ENCODE assay signal across 16 mouse cellular contexts in genomic region chr8:114746373-114746772, GRCm38 (mm10).
DNase-seq lines count a peak whose midpoint lies in the region; ATAC-seq and TF ChIP-seq lines count a peak whose summit lies in the region.
"Had no signal": no experiment of that assay in that cellular context is flagged by ENCODE, and none has a peak within 500 bp of the region (broad histone marks: within the 10 kb centered on the region; RNA-seq: fewer than 3 reads in every experiment).

No protein-coding gene starts in this region.

- peak; percentile 36 for DNase-seq in CD4-positive, CD25-positive, alpha-beta regulatory T cell, adult 2 months (ENCODE audit: low read depth, low spot score)
- no peak for DNase-seq in liver, embryonic 14.5 days (ENCODE audit: low read depth in 3 of 3, low spot score in 3 of 3)
- DNase-seq in liver, embryonic 11.5 days (ENCODE audit: low spot score) = no peak
- DNase-seq in 416B (ENCODE audit: low read depth) = peak; percentile 5
- peak; percentile 15 for DNase-seq in brain, adult 2 months (ENCODE audit: low read depth, low spot score)
- no peak for DNase-seq in adrenal gland, adult 8-10 months
- no peak for DNase-seq in kidney, postnatal 14 days
- DNase-seq: adrenal gland, adult 2 months; cerebellum, postnatal 25 days; kidney, postnatal 36 days; lung, postnatal 14 days; right cerebral cortex, postnatal 25 days had no signal

- no peaks in the 10 kb centered on the region for H3K27me3 ChIP-seq in liver, embryonic 14.5 days (ENCODE audit: control insufficient read depth, insufficient read depth, low read length)
- no peaks in the 10 kb centered on the region for H3K27me3 ChIP-seq in liver, embryonic 11.5 days (replicated peaks; ENCODE audit: control insufficient read depth, insufficient read depth, low read length)
- H3K27me3 ChIP-seq: embryonic facial prominence, embryonic 12.5 days; forebrain, embryonic 12.5 days; midbrain, embryonic 12.5 days had no signal

- H3K4me1 ChIP-seq in liver, embryonic 14.5 days (replicated peaks; ENCODE audit: control insufficient read depth in 2 of 2, insufficient read depth in 2 of 2, low read length in 1 of 2) = peaks cover 0 to 4% of the 10 kb centered on the region in 2 experiments; a peak in 1 of 4 replicates
- H3K4me1 ChIP-seq in liver, embryonic 11.5 days (replicated peaks; ENCODE audit: control insufficient read depth, insufficient read depth, low read length) = no peaks in the 10 kb centered on the region; the same call in none of the 2 replicates

- H3K4me2 ChIP-seq in liver, embryonic 14.5 days (ENCODE audit: low read depth) = no peak overlapping the region
- H3K4me2 ChIP-seq in liver, embryonic 11.5 days = no peak overlapping the region
- H3K4me2 ChIP-seq: embryonic facial prominence, embryonic 12.5 days; forebrain, embryonic 12.5 days; midbrain, embryonic 12.5 days had no signal

- peak; percentile 25; the same call in 1 of the 2 replicates for TF ChIP-seq CTCF in liver, embryonic 14.5 days (IDR thresholded peaks at IDR 0.05; ENCODE audit: low read depth)

- H3K9me3 ChIP-seq in liver, embryonic 14.5 days (ENCODE audit: control insufficient read depth, low read length) = no peaks in the 10 kb centered on the region
- no peaks in the 10 kb centered on the region for H3K9me3 ChIP-seq in liver, embryonic 11.5 days (ENCODE audit: control insufficient read depth, low read length)
- H3K9me3 ChIP-seq: embryonic facial prominence, embryonic 12.5 days; forebrain, embryonic 12.5 days; midbrain, embryonic 12.5 days had no signal

- WGBS in liver, embryonic 14.5 days (ENCODE audit: insufficient replicate concordance) = 60% methylated on average over 2 of the region's 2 CpGs
- WGBS in liver, embryonic 11.5 days = 55% methylated on average over 2 of the region's 2 CpGs

- H3K27ac ChIP-seq in liver, embryonic 14.5 days = no peak overlapping the region
- no peak overlapping the region for H3K27ac ChIP-seq in liver, embryonic 11.5 days (ENCODE audit: low read depth, low read length)
- H3K27ac ChIP-seq: embryonic facial prominence, embryonic 12.5 days; forebrain, embryonic 12.5 days; midbrain, embryonic 12.5 days had no signal

- H3K9ac ChIP-seq in liver, embryonic 14.5 days (replicated peaks) = no peak overlapping the region
- H3K9ac ChIP-seq in liver, embryonic 11.5 days (ENCODE audit: low read depth, low read length) = no peak overlapping the region
- H3K9ac ChIP-seq: embryonic facial prominence, embryonic 12.5 days; forebrain, embryonic 12.5 days; midbrain, embryonic 12.5 days had no signal

- ATAC-seq in CD4-positive, CD25-positive, alpha-beta regulatory T cell, adult 4 months = no peak
- ATAC-seq in liver, embryonic 14.5 days (ENCODE audit: insufficient read depth) = no peak
- no peak for ATAC-seq in liver, embryonic 11.5 days (replicated peaks; ENCODE audit: low FRiP score)

- no peak for TF ChIP-seq EP300 in liver, embryonic 14.5 days (IDR thresholded peaks at IDR 0.05; ENCODE audit: low read depth)

- no peaks in the 10 kb centered on the region for H3K36me3 ChIP-seq in liver, embryonic 14.5 days (replicated peaks; ENCODE audit: control insufficient read depth, insufficient read depth, low read depth)
- no peaks in the 10 kb centered on the region for H3K36me3 ChIP-seq in liver, embryonic 11.5 days (ENCODE audit: control insufficient read depth, insufficient read depth, low read length)
- H3K36me3 ChIP-seq: embryonic facial prominence, embryonic 12.5 days; forebrain, embryonic 12.5 days; midbrain, embryonic 12.5 days had no signal

- H3K4me3 ChIP-seq in liver, embryonic 14.5 days (ENCODE audit: insufficient read depth in 1 of 2, low read depth in 2 of 2, low read length in 2 of 2) = no peak overlapping the region
- H3K4me3 ChIP-seq in liver, embryonic 11.5 days (ENCODE audit: low read depth, low read length) = no peak overlapping the region
- H3K4me3 ChIP-seq: embryonic facial prominence, embryonic 12.5 days; forebrain, embryonic 12.5 days; midbrain, embryonic 12.5 days had no signal

Comparison
In these comparisons a context has a peak if more than half of its experiments do, and no peak if none do; other contexts are left out.
1. DNase-seq: peak in CD4-positive, CD25-positive, alpha-beta regulatory T cell, adult 2 months (single experiment), 416B (single experiment) and brain, adult 2 months (single experiment); none in liver, embryonic 14.5 days (0 of 3), liver, embryonic 11.5 days (single experiment), adrenal gland, adult 8-10 months (single experiment) and kidney, postnatal 14 days (single experiment).